ENCODE assay signal across 12 mouse cellular contexts in the genomic region with DNA sequence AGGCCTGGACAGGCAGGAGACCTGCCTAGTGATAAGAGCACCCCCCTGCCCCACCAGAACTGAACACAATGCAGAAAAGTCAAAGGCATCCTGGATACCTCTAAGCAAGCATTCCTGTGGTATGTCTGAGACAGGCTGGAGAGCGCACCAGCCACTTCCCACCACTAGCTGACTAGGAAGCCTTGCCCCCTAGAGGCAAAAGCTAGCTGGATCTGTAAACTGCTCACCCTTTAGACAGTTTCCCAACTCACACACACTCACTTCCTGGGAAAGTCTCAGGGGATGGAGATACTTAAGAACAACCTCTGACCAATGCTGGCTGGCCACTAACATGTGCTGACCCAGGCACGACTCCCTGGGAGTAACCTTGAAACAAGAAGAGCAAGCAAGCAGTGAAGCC. TPM values are rescaled to one million over a fixed set of nuclear protein-coding genes. Genes with fewer than 3 reads are reported as not detected.
DNase-seq lines count a peak whose midpoint lies in the region; ATAC-seq and TF ChIP-seq lines count a peak whose summit lies in the region.
"Had no signal": no experiment of that assay in that cellular context is flagged by ENCODE, and none has a peak within 500 bp of the region (broad histone marks: within the 10 kb centered on the region; RNA-seq: fewer than 3 reads in every experiment).

No protein-coding gene starts in this region.

- no peak for ATAC-seq in erythroid progenitor cell, adult 5-6 weeks (replicated peaks; ENCODE audit: low FRiP score, poor library complexity, severe bottlenecking)

- TF ChIP-seq POLR2A in cerebellum, adult 2 months (IDR thresholded peaks at IDR 0.05; ENCODE audit: borderline replicate concordance, insufficient read depth, low read length) = no peak

- no peak for TF ChIP-seq CTCF in cerebellum, adult 2 months (IDR thresholded peaks at IDR 0.05; ENCODE audit: borderline replicate concordance, insufficient read depth, low read depth, low read length)

- 84% methylated on average over 2 of the region's 2 CpGs for WGBS in cerebellum, adult 2 months

- no peak overlapping the region for H3K27ac ChIP-seq in cerebellum, adult 2 months (ENCODE audit: insufficient read depth, low read length)
- H3K27ac ChIP-seq: embryonic facial prominence, embryonic 12.5 days; hindbrain, embryonic 15.5 days had no signal

- peak; percentile 31 for DNase-seq in embryo, embryonic 10 days (ENCODE audit: low spot score)
- DNase-seq in embryo, embryonic 10.5 days (ENCODE audit: low spot score) = no peak
- DNase-seq in kidney, postnatal 25 days = peak; percentile 20 to 42
- no peak for DNase-seq in kidney, adult 9 months
- peak; percentile 97 for DNase-seq in 3T3-L1 (ENCODE audit: low read depth, low spot score)
- DNase-seq in ZHBTc4 (ENCODE audit: low read depth, low spot score) = peak; percentile 76
- no peak for DNase-seq in cerebellum, adult 2 months
- DNase-seq: gastrocnemius, postnatal 14 days; right cerebral cortex, adult 18-20 months had no signal

- no peak overlapping the region for H3K4me3 ChIP-seq in cerebellum, adult 2 months (replicated peaks; ENCODE audit: insufficient read depth, low read depth, low read length)
- H3K4me3 ChIP-seq: embryonic facial prominence, embryonic 12.5 days; hindbrain, embryonic 15.5 days had no signal

- H3K27me3 ChIP-seq in cerebellum, adult 2 months (ENCODE audit: control insufficient read depth, insufficient read depth, low read length) = no peaks in the 10 kb centered on the region
- H3K27me3 ChIP-seq: embryonic facial prominence, embryonic 12.5 days; hindbrain, embryonic 15.5 days had no signal

- H3K4me1 ChIP-seq in cerebellum, adult 2 months (ENCODE audit: control insufficient read depth, insufficient read depth, low read length) = peaks cover 23% of the 10 kb centered on the region
- H3K4me1 ChIP-seq: embryonic facial prominence, embryonic 12.5 days had no signal

RNA-seq across cellular contexts. Expression of a gene that starts 8.0 kb away (rescaled TPM):
- 6.5 and 8.4 TPM in 2 replicates for total RNA-seq in erythroid progenitor cell, adult 5-6 weeks (2015; ENCODE audit: low replicate concordance)
- total RNA-seq in erythroid progenitor cell, adult 5-6 weeks (2017; ENCODE audit: low replicate concordance) = 5.4 and 10.8 TPM in 2 replicates
- 509 and 525 TPM in 2 replicates for polyA plus RNA-seq in cerebellum, adult 2 months (2012; rRNA removed)

RNA-seq across cellular contexts. Expression of a gene that starts 12.9 kb away (rescaled TPM):
- 3.8 and 7.2 TPM in 2 replicates for total RNA-seq in erythroid progenitor cell, adult 5-6 weeks (2015; ENCODE audit: low replicate concordance)
- 12.4 and 18.7 TPM in 2 replicates for total RNA-seq in erythroid progenitor cell, adult 5-6 weeks (2017; ENCODE audit: low replicate concordance)
- 108 and 114 TPM in 2 replicates for polyA plus RNA-seq in cerebellum, adult 2 months (2012; rRNA removed)

RNA-seq across cellular contexts. Expression of a gene that starts 40.9 kb away (rescaled TPM):
- 4.6 and 14.1 TPM in 2 replicates for total RNA-seq in erythroid progenitor cell, adult 5-6 weeks (2015; ENCODE audit: low replicate concordance)
- total RNA-seq in erythroid progenitor cell, adult 5-6 weeks (2017; ENCODE audit: low replicate concordance) = 5.4 and 20.9 TPM in 2 replicates
- polyA plus RNA-seq in cerebellum, adult 2 months (2012; rRNA removed) = 50.5 and 55.9 TPM in 2 replicates

Comparison
In these comparisons a context has a peak if more than half of its experiments do, and no peak if none do; other contexts are left out.
1. DNase-seq: peak in embryo, embryonic 10 days (single experiment), kidney, postnatal 25 days (2 of 2), 3T3-L1 (single experiment) and ZHBTc4 (single experiment); none in embryo, embryonic 10.5 days (single experiment), kidney, adult 9 months (single experiment) and cerebellum, adult 2 months (0 of 2).